Mouse (Mus musculus) lung, postnatal 14 days (tissue): ENCODE results near the gene Gm1043.

Experiments
- DNase-seq: peaks from one replicate; pipeline ENCODE4 v3.0.0; 2021

Gm1043 gene

DNA sequence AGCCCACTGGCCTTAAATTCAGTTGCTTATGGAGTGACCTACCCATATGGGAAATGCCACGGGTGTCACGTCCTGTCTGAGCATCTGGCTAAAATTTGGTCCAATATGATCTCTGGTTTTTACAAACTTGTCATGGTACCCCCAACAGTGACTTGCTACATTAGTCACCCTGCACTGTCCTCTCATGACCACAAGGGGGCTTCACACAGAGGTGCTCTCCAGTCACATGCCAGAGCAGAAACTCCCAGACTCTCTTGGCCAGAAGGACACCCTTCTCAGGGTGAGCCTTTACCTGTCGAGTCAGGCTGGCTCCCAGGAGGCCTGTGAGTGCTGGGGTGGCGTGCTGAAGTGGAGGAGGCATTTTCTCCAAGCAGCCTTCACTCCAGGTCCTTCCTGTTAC, 33.1 kb downstream of the Gm1043 start:
- DNase-seq = no peak

DNA sequence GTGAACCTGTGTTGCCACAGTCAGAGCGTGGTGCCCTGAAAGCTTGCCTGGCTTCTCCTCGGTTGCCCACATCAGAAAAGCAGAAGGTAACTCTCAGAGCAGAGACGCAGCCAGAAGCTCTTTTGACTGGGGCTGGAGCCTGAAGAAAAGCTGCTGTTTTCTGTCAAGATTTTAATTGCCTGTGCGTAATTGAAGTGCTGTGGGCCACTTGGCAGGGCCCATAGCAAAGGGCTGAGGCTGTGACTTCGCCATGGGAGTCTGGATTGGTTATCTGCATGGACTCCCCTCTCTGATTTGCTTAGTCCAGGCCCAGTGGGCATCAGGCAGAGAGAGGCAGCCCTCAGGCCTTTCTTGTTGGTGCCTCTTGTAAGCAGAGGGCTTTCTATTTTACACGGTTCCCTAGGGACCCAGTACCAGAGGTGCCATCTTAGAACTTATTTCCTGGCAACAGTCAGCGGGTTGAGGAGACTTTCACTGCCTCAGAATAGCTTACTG, 36.1 kb downstream of the Gm1043 start:
- DNase-seq = no peak

DNA sequence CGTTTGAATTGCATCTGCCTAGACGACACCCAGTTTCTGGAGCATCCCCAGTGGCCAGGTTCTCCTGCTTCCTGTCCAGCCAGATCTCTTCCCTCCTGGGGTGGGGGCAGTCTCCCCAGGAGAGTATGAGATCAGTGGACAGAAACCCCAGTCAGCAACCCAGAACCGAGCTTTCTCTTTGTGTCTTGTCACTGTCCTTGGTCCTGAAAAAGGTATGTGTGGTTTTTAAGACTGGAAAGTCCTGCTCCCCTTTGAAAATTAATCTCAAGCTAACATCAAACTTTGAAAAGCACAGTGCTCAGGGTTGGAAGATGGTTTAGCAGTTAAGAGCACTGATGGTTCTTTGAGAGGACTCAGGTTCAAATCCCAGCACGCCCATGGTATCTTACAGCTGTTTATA, 46.7 kb downstream of the Gm1043 start:
- no peak for DNase-seq

DNA sequence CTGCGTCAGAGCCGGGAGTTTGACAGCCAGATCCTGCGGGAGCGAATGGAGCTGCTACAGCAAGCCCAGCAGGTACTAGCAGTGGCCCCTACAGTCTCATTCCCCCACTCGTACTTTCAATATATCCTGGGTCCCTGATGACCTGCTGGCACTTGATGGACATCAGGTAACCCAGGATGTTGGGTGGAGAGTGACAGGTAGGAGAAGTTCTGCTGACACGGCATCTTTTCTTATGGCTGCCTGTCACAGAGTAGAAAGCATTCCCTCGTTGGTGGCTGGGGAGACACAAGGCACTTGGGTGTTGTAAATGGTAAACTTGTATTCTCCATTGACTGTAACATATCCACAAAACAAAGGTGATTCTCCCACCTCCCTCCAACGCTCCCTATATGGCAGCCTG, 56.6 kb downstream of the Gm1043 start:
- no peak for DNase-seq

DNA sequence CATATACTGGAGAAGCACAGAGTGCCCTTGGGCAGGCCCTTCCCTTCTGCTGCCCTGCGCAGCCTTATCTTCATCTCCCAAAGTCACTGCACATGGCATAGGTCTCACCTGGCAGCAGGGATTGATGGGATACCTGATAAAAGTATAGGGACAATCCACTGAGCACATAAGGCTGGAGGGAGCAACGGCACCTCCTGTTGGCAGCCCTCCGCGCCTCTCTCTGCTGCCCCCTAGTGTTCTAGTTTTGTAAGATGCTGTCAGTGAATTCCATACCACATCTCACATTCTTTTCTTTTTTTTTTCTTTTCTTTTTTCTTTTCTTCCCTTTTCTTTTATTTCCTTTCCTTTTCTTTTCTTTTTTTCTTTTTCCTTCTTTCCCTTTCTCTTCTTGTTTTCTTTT, 62.4 kb downstream of the Gm1043 start:
- DNase-seq = peak; percentile 55

DNA sequence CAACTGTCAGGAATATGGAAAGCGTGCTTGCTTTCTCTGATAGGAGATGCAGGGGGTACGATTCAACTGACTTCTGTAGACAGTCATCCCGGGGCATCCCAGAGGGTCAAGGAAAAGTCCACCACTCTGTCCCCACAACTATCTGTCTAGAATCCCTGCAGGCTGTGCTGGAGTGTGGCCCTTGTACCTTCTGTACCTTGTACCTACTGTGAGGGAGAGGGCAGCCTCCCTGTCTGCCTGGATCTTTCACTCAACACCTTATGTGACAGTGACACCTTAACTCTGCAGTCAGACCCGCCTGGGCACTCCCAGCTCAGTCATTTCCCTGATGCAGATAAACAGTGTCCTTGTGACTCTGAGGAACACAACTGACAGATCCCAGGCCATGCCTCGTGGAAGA, 65.5 kb downstream of the Gm1043 start:
- no peak for DNase-seq

DNA sequence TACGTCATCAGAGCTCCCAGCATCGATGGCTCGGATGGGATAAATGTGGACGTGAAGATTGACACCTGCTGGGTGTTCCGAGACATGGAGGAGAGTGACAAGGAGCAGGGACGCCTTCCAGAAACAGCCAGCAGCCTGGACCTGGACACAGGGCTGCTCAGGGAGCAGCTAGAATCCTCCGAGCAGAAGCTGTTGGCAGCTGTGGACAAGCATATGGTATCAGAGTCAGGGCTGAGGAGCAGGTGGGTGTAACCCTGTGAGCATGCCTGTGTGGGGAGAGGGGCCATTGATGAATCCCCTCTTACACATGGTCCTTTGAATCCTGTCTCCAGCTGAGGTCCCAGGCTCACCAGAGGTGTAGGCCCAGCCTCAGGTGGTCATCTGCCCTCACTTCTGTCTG, 69.3 kb downstream of the Gm1043 start:
- DNase-seq = no peak

DNA sequence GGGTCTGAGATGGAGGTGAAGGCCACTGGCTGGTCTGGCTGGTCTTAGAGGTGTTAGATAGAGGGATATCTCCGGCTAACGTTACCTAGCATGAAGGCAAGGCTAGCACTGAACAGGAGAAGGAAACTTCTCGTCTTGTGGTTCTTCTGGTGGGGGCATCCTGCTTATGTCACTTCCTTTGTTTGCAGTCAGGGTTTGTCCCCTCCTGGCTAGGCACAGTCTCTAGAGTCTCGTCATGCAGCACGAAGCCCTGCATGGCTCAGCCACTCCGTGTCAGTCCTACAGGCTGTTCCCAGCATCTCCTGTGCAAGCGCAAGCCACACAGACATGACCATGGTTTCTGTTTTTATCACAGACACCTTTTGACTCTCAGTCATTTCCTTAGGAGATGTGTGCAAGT, 73.2 kb downstream of the Gm1043 start:
- no peak for DNase-seq

DNA sequence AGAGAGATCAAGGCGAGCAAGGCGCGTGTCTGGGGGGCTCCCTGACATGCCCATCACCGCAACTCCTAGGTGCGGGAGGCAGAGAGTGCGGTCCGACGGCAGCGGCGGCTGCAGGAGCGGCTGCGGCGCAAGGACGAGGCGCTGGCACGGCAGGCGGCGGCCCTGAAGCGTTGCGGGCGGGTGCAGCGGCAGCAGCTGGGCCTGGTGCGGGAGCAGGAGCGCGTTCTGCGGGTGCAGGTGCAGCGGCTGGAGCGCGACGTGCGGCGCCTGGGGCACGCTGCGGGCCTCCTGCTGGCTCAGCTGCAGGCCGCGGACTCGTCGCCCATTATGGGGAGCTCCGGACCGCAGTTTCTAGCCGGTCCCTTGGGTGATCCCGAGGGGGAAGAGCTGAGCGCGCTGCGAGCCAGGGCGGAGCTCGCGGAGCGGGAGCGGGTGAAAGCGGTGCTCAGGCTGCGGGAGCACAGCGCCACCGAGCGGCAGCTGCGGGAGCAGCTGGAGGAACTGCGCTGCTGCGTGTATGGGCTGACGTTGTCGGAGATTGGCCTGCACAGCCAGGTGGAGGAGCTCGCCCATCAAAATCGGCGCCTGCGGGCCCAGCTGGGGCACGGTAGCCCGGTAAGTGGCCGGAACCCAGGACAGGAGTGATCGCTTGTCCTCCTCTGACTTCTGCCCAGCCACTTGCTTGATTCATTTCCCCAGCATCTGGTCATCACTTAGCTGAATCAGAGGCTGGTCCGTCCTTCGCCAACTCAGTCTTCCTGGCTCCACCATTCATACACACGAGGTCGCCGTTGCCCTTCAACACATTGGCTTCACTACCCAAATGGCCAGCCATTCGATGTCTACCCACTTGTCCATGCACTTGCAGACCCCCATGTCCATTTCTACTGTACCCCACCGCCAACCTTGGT, 78.0 kb downstream of the Gm1043 start:
- peak; percentile 3 for DNase-seq

DNA sequence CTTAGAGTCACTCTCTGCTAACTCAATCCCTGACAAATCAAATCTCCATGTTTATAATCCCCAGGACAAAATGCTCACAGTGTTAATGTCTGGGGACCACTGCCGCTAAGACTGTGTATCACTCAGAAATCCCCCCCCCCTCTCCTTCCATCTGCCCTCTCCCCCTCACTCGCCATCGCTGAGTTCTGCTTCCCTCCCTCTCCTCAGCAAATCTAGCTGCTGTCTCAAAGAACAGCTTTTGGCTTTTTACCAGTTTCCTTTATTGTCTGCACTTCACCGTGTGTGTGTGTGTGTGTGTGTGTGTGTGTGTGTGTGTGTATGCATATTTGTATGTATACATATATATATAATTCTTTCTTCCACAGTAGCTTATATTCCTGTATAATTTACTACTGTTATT, 91.3 kb downstream of the Gm1043 start:
- DNase-seq = no peak

DNA sequence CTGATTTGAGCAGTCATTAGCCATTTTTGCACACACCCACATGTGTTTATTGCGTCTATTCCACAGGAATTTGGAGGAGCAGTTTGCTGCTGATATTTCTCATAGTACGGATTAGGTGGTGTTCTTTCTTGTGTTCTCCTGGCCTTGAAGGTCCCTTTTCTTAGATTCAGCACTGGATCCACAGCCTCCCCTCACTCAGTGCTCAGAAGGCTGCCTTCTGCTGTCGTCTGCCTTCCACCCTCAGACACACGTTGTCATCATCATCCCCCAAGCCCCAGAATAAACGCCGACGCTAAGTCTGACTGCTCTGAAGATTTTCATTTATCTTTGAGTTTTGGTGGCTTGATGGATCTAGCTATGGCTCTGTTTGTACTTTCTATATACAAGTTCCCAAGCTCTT, 91.9 kb downstream of the Gm1043 start:
- no peak for DNase-seq

DNA sequence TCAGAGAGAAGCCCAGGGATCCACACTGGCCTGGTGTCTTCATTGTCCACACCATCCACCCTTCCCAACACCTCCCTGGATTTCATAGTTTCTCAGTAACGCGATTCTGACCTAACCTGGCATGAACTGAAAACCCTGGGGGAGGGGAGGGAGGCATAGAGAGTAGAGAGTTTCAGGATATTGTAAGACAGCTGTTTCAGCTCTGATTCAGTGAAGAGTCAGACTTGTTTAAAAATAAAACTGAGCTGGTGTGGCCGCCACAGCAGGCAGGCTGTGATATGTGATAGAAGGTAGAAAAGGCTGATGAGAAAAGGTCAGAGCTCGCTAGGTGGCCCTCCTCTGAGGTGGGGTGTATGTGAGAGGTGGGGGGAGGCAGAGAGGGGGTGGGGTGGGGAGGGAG, 93.6 kb downstream of the Gm1043 start:
- DNase-seq = no peak

DNA sequence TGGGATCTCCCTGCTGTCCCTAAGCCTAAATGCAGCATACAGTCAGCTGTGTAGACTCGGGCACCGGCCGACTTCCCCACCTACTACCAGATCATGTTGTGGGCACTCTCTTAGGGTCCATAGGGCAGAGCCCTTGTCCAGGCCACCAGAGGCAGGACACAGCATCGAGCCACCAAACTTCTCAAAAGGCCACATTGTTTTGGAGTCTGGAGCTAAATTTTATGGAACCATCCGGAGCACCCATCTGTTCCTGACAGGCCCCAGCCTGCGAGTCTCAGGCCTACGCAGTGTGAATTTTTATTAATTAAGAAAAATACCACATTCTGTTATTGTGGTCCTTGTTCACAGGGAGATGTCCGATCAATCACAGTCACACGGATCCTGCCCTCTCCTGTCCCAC, 94.7 kb downstream of the Gm1043 start:
- DNase-seq = no peak

DNA sequence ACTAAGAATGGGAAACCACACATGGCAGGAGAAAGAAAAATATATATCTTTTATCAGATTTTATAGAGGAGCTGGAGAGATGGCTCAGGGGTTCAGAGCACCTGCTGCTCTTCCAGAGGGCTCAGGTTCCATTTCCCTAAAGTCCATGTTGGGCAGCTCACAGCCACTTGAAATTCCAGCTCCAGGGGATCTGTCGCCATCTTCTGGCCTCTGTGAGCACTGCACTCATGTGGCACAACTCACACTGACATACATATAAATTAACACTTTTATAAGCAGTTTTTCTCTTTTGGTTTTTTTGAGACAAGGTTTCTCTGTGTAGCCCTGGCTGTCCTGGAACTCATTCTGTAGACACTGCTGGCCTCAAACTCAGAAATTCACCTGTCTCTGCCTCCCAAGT, 95.5 kb downstream of the Gm1043 start:
- no peak for DNase-seq

DNA sequence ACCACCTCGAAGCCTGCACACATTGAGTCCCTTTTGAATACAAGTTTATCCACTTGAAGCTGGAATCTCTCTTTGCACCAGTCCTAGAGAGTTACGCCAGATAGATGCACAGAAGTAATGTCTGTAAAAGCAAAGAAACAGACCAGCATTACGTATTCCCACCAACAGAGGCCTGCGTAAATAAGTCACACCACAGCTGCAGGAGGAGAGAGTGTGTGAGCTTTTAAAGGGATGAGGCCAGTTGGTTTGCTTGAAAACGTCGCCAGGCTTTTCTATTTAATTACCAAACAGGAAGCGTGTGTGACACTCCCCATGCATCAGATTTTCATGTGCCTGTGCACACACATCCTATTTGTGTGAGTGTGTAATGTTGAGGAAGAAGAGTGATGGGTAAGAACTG, 99.4 kb downstream of the Gm1043 start:
- DNase-seq = no peak

DNA sequence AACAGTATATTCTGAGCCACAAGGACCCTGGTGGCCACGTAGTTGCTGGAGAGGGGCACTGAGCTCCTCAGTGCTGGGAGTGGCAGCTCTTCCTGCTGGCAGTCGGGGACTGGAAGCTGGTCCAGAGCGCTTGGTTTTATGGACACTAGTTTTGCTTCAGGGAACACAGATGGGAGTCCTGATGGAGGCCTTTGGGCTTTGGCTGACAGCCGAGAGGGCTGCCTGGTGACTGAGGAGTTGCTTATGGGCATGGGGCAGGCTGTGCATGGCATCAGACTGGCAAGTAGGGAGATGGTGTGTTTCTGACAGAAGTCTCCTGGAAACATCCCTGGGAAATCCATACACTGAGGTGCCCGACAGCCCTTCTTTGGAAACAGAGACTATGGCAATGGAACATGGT, 105.2 kb downstream of the Gm1043 start:
- DNase-seq = no peak

DNA sequence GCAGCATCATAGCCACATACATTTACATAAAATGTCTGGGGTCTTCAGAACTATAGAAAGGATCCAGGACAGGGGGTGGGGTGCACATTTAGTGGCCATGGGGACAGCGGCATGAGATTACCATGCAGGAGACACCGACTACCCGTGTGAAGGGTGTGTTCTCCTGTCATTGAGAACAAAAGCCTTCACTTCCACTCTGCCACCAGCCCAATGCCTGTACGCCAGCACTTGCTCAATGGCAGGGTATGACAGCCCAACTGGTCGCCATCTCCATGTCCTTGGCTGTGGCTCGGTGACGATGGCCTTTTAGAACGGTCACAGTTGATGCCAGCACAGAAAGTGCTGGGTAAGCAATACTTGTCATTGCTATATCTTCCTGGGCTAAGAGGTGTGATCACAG, 111.0 kb downstream of the Gm1043 start:
- DNase-seq = no peak

DNA sequence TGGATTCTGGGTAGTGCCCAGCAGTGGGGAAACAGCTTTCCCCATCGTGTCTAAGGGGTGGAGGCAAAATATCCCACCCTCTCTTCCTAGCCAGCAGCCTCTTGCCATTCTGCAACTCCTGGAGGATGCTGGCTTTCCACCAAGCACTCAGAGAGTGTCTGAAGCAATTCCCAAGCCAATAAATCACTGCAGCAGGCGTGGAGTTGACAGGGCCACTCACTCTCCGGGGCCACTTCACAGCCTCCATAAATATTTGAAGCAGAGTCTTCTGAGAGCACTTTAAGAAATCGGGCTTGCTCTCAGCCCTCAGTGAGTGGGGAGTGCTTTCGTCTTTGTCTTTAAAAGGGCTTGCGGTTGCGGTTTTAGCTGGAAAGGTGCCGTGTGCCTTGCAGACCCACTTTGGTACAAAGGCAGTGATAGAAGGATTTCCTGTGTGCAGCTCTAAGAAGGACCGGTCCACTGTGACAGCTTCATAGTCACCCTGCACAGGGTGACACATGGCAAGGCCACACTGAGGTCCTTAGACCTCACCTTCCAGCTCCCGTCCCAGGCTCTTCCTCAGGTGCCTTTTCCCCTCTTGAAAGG, 111.6 kb downstream of the Gm1043 start:
- DNase-seq = peak; percentile 40

DNA sequence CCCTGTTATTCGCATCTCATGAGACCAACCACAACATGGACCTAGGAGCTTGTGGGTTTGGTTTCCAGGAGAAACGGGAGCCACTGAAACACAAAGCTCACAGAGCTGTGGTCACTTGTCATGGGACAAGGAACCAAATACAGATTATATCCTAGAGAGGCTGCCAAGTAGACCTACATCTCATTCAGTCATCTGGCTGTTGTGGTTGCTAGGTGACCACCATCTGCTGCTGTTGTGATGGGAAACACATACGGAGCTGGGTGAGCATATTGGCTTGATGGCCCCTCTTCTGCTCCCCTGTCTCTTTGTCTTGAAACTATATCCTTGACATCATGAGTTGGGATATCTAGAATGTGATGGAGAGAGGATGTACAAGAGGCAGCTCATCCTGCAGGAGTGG, 112.3 kb downstream of the Gm1043 start:
- DNase-seq = no peak

DNA sequence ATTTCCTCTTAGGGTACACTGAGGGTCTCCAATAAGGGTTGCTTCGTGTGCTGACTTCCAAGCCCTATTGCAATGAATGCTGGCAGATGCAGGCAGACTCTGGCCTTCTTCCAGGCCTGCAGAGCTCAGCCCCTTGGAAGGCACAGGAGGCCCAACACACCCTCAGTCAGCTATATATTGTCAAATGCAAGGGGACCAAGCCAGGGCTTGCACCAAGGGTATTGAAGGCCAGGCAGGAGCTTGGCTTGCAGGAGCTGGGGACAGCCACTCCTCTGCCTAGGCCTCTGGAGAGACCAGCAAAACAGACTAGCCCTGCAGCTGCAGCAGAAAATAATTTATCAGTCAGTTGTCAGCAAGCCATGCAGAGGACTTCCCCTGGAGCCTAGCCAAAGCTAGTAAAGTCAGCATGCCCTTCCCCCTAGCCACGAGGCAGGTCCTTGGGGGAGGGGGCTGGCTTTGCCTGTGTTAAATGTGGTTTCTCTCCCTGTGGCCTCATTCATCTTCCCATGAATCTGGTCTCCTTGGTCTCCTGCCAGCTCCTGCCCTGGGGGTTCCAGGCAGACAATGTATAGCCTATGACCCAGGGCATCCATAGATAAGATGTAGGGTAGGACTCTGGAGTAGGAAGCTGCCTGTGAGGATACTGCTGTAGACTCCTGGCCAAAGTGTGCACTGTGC, 113.0 kb downstream of the Gm1043 start:
- no peak for DNase-seq

DNA sequence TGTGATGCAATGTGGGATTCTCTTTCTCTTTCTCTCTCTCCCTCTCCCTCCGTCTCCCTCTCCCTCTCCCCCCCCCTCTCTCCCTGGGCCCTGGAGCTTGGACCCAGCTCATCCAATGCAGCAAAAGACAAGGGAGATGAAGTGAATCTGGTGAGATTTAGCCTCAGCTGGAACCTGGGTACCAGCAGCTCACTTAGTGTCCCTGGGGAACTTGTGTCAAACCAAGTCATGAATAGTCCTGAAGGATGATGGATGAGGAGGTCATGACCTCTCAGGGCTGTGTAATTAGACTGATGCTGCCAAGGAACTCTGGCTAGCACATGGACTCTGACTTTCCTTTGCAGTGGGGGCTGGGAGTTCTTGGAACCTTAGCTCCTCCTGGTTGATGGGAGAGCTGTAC, 117.1 kb downstream of the Gm1043 start:
- DNase-seq = no peak

DNA sequence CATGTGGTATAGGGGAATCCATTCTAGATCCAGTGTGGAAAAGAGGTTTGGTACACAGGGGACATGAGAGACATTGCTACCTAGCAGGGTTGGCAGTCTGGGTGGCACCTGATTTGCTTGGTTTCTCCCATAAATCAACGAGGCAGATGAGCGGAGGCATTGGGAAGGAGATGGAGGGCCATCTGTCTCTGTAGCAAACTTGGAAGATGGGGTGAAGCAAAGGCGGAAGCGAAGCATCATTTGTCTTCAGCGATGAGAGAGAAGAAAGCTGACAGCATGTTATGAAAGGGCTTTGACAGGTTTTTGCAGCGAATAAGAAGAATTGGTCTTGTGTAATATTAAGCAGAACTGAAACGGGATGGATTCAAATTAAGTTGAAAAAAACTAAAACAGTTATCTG, 119.7 kb downstream of the Gm1043 start:
- no peak for DNase-seq

DNA sequence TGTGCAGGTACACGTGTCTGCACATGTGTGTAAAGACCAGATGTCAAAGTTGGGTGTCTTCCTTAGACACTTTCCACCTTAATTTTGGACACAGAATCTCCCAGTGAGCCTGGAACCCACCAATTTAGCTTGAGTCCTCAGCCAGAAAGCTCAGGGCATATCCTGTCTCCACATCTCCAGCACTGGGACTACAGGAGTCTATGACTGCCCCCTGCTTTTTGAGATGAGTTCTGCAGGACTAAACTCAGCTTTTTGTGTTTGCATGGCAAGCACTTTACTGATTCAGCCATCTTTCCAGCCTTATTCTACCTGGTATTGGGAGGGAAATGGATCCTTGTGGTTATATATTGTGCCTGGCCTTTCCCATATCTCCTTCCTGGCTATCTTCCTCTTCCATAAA, 120.2 kb downstream of the Gm1043 start:
- DNase-seq = no peak

DNA sequence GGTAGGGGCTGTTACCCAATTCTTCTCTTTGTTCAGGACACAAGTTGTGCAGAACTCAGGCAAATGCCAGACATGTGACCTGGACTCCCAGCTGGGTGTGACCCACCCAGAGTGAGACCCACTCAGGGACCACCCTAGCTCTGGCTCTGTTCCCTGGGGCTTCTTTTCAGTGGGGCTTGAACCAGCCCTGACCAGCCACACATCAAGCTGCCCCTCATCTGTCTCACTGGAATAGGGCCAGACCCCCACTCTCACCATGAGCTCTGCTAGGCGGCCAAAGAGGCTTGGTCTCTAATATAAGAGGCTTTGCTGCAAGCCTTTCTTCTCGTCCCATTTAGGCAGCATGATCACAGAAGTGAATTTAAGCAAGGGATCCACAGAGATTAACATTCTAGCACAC, 121.2 kb downstream of the Gm1043 start:
- DNase-seq = no peak
